Mouse (Mus musculus) right cerebral cortex, postnatal 10 days (tissue): ENCODE measurements around the gene Grxcr1.
A peak's percentile ranks its signal among the peaks of the same experiment; 100 is the strongest.

ENCODE experiments used
- DNase-seq, 2 experiments: peaks; one replicate each; pipeline ENCODE4 v3.0.0; 2021; ENCODE audit warnings: low spot score in 2 of 2

Gene Grxcr1

DNA sequence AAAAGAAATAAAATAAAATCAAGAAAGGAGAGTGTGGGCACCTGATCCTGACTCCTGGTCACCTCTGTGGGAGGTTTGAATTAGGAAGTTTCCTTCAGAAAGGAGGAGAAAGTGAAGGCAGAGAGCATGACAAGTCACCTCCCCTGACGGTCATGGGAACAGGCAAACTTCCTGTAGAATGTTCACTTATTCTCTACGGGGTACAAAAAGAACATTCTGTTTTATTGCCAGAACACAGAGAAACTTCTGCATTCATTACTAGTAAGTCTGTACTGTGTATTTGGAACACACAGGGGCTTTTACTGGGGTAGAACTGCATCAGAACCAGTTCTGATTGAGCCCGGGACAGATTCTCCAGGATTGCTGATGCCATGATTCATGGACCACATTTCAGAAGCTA is 55.5 kb downstream of the Grxcr1 start:
- no peak for DNase-seq

DNA sequence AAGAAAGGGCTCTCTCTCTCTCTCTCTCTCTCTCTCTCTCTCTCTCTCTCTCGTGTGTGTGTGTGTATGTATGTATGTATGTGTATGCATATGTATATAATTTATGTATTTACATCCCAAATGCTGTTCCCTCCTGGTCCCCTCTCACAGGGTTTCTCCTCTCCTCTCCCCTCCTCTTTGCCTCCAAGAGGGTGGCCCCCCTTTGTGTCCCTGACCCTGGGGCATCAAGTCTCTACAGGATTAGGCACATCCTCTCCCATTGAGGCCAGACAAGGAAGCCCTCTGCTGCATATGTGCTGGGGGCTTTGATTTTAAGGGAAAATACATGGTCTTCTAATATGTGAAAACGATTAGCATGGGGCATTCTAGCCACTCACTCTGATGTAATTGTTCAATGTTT is 61.5 kb downstream of the Grxcr1 start:
- no peak for DNase-seq

DNA sequence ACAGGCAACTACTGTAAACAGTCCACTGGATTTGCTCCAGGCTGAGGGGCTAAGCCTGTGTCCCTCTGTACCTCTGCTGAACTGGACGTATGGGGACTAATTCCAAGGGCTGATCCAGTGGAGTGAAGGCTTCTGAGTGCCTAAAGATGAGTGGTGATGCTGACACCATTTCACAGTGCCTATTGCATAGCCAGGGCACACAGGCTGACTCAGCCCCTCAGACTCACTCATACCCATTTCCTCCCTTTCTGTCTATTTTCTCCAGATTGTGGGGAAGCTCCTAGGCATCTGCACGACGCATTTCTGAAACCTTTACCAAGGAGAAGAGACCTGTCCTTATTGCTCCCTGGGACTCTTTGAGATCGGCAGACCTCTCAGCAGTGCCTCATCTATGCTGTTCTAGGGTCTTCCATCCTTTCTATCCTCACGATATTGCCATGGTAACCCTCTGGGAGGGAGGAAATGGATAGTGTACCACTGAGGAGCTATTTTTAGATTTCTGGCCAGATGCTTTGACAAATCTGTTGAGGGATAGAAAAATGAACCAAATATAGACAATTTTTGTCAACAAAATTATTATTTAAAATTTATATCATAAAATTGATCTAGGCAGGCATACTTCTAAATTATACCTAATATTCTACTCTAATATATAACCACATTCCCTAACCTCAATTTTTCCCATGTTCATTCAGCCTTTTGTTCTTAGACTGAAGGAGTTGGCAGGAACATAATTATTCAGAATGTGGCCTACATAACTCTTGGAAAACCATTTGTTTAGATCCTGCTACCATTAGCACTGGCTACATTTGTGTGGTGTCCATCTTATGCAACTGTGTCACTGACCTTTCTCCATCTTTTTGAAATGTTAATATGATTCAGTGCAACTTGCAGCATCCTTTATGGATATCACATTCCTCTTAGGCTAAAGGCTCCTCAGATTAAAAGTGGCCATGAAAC is 66.3 kb downstream of the Grxcr1 start:
- DNase-seq = peak in 1 of 2 experiments; percentile 55

DNA sequence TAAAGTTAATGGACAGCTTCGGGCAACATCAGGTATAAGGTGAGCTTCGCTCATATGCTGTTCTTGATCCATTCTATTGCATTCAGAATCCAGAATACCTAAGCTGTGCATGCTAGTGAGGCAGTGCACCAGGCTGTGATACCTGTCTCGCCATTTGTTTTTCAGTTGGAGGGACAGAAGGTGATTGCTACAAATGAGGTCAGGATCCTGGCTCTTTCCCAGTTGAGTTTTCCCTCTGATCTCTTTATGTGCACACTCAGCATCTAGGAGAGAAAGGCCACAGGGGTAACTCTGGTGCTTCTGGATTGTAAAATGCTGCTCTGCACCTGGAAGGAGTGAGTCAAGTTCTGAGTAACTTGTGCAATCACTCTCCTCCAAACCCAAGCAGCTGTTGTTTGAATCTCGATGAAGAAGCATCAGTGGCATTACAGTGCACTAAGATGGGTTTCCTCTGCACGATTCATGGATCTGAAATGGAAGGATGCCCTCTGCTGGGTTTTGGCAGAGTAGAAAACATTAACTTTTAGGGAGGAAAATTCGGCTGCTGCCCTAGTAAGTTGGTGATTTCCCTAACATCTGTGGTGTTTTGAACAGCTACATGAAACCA is 80.9 kb downstream of the Grxcr1 start:
- DNase-seq = peak; percentile 67 to 69

DNA sequence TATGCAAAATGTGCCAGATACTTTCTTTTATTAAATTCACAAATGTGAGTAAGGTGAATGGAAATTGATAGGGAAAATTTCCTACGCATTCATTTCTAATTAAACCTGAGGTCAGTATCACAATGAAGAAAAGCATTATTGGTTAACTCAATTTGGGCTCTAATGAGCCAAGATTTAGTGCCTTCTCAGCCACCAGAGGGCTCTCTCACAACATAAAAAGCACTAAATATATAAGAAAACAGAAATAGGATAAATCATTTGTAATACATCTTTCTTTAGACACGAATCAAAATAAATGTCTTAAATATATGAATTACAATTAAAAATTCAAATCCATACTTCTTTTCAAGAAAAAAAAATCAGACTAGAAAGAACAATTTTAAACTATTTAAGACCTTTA is 89.2 kb downstream of the Grxcr1 start:
- peak in 1 of 2 experiments; percentile 24 for DNase-seq

DNA sequence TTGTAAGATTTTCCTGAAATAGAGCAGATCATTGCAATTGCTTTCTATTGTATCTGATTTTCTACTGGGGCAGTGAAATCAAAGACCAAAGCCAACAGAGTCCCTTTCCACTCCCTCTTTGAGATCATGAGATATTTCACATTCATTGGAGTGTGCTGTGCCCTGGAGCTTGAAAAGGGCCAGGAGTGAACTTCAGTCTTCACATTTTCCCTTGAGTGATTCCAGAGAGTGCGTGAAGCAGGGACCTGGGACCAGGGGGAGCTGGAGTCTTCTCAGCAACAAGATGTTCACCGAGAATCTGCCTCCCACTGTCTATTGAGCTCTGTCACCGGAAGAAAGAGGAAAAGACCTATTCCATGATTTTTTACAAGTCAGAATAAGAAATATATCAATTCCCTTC is 91.2 kb downstream of the Grxcr1 start:
- DNase-seq = no peak

DNA sequence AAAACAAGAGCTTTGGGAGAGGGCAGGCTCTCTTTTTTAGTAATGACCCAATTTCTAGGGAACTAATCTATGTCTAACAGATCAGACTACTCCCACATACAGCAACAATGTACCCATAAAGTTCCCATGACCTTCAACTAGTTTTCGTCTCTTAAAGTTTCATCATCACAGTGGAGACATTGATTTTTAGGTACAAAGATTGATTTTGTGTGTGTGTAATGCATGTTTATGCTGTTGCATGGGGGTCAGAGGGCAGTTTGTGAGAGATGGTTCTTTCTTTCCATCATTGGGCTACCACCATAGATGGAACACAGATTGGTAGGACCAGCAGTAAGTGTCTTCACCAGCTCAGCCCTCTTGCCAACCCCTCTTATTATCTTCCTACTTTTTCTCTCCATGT is 93.8 kb downstream of the Grxcr1 start:
- DNase-seq = no peak

DNA sequence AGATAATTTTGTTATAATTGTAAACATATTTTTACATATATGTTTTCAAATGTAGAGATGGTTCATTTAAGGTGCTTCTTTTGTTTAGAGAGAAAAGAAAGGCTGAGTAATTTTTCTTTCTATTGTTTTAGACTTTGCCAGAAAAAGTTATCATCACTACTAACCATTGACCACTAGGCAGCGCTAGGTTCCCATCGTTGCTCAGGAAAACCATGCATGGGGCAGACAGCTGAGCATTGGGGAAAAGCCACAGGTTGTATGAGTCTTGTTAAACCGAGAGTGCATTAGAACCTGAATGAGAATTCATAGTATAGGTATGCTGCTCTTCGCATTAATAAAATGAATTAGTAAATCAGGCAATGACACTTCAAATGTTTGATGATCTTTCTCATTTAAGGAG is 96.8 kb downstream of the Grxcr1 start:
- DNase-seq = peak; percentile 33 to 63

DNA sequence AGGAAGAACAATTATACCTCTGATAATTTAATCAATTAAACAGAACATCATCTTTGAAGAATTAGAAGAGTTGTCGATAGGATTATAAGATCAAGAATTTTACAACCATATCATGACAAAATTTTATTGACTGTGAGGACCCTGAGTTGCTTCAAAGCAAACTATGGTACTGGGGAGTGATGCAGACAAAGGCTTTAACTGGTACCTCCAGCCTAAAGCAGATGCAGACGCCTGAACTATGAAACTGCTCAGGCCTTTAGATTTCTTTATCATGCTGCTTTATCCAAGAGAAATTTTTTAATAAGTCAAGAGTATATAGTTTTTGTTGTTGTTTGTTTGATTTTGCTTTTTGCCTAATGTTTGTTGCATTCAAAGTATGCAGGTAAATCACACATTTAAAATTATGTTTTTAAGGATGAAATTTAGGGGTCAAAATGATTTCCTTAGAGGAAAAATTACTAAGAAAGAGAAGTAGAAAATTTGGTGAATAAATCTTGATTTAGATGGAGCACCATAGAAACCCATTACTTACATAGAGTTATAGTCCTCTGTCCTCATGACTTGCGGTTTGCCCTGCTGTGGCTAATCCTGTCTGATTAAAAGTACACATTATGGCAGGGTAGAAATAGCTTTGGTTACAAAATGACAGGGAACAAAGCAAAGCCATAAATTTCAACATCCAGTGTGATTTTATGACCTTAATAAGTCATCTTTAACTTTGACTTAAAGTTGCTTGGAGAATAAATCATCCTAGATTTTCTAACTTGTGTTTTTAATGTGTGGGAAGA is 97.4 kb downstream of the Grxcr1 start:
- no peak for DNase-seq

DNA sequence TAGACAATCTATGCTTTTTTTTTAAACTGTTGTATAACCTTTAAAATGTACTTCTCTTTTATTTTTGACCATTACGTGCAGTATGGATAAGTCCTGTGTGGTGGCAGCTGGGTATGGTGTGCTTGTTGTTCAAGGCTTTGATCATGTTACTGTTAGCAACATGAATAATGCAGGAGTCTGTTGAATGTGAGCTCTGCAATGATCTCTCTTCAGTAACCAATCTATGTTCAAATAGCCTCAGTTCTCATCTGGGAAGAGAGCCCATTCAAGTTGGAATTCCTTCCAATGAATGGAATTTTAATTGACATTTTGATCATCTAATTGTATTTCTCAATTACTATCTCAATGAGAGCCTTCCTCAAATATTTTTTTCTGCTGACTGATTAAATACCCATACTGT is 115.2 kb downstream of the Grxcr1 start:
- no peak for DNase-seq

DNA sequence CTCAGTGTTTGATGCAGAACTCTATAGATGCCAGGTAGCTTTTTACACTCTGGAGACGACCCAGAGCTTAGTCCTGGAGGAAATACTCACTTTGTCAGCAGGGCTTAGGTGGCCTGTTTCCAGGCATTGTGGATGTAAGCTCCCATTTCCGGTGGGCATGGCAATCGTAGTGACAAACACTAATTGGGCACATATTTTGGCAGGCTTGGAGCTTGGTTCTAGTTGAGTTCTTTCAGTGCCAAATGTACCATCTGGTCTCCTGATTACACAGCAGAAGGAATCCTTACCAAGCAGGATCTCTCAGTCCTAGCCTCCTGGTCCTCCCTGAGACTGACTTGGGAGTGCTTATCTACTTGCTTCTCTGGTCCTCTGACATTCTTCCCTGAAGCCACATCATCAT is 118.3 kb downstream of the Grxcr1 start:
- peak; percentile 22 to 37 for DNase-seq

DNA sequence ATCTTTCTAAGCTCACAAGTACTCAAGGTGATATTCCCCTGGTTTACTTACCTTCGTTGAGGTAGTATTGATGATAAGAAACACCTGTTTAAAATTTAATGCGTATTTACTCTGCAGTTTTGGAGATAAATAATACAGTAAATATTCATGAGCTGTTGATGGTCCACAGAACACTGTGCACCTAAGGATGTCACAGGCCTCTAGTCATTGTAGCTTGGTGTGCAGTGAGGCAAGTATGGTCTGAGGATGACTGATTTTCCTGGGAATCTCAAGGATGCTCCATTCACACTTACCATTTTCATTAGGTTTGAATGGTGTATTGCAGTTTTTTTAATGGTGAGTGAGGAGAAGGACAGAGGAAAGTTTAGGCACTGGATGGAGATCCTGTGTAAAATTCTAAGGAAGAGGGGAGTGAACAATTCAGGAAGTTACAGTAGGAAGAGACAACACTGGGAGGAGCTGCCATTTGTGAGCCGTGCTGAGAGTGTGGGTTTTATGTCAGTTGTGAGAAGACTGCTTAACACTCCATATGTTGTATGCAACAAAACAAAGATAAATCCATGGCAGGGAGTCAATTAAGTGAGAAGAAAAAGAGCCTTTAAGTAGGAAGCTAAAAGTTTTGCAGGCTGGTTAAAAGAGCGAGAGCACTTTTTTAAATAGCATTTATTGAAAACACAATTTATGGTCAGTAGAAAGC is 118.9 kb downstream of the Grxcr1 start:
- no peak for DNase-seq

DNA sequence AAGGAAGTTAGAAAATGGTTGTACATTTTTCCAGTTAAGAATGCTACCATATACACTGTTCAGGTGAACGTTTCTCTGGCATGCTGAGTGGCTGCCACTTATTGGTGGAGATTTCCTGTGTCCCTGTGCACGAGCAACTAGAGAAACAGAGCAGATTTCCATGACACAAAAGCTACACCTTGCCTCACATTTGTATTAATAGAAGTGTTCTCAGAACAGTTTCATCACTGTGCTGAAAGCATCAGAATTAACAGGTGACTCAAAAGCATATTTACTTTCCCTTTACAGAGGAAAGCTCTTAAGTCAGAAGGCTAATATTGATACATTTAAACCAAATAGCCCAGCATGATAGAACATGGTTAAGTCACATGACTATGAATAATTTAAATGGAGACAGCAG is 130.9 kb downstream of the Grxcr1 start:
- no peak for DNase-seq

DNA sequence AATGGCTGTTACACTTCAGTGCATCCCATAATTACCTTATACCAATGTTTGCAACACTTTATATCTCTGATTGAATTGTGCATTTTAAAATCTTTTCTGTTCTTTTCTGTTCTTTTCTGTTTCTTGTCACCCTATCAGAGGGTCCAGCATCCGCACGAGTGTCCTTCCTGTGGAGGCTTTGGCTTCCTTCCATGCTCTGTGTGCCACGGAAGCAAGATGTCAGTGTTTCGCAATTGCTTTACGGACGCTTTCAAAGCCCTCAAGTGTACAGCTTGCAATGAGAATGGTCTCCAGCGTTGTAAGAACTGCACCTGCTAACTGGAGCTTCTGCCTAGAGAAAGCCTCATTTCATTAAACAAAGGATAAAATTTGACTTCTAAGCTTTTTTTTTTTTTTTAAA is 134.3 kb downstream of the Grxcr1 start:
- DNase-seq = no peak
